Mouse (Mus musculus) telencephalon, adult 2 months (tissue): ENCODE data around the gene Chrna9.

ENCODE experiments used
- DNase-seq: peaks from one replicate; pipeline ENCODE4 v3.0.0-alpha.2; 2011; ENCODE audit warnings: low read depth, low spot score

The Chrna9 gene

GRCm38 (mm10) chr5:65934783-65935182, at the start of gene Chrna9:
Chrna9 (plus strand) TSS chr5:65934921.
- no peak for DNase-seq

- DNase-seq: no peak
Observed at GRCm38 (mm10) chr5:65885699-65886443, 48.9 kb upstream of the Chrna9 start.

GRCm38 (mm10) chr5:65888102-65888501, 46.6 kb upstream of the Chrna9 start:
- DNase-seq: no peak

- no peak for DNase-seq
Observed at GRCm38 (mm10) chr5:65888998-65889397, 45.7 kb upstream of the Chrna9 start.

GRCm38 (mm10) chr5:65891251-65891826, 43.4 kb upstream of the Chrna9 start:
- no peak for DNase-seq

- no peak for DNase-seq
Observed at GRCm38 (mm10) chr5:65895121-65895692, 39.5 kb upstream of the Chrna9 start.

- no peak for DNase-seq
Observed at GRCm38 (mm10) chr5:65895764-65896163, 39.0 kb upstream of the Chrna9 start.

GRCm38 (mm10) chr5:65897731-65898130, 37.0 kb upstream of the Chrna9 start:
- no peak for DNase-seq

GRCm38 (mm10) chr5:65898683-65899082, 36.0 kb upstream of the Chrna9 start:
- DNase-seq: no peak

- no peak for DNase-seq
Observed at GRCm38 (mm10) chr5:65900113-65900512, 34.6 kb upstream of the Chrna9 start.

- DNase-seq: no peak
Observed at GRCm38 (mm10) chr5:65900862-65901265, 33.9 kb upstream of the Chrna9 start.

GRCm38 (mm10) chr5:65901868-65902418, 32.8 kb upstream of the Chrna9 start:
- DNase-seq: no peak

GRCm38 (mm10) chr5:65902811-65903210, 31.9 kb upstream of the Chrna9 start:
- DNase-seq: no peak

GRCm38 (mm10) chr5:65904476-65904875, 30.2 kb upstream of the Chrna9 start:
- no peak for DNase-seq

- no peak for DNase-seq
Observed at GRCm38 (mm10) chr5:65908751-65909150, 26.0 kb upstream of the Chrna9 start.

- peak; percentile 8 for DNase-seq
Observed at GRCm38 (mm10) chr5:65909321-65909720, 25.4 kb upstream of the Chrna9 start.

GRCm38 (mm10) chr5:65910398-65910797, 24.3 kb upstream of the Chrna9 start:
- no peak for DNase-seq

- DNase-seq: no peak
Observed at GRCm38 (mm10) chr5:65911676-65912075, 23.0 kb upstream of the Chrna9 start.

- DNase-seq: no peak
Observed at GRCm38 (mm10) chr5:65912201-65912600, 22.5 kb upstream of the Chrna9 start.

- DNase-seq: no peak
Observed at GRCm38 (mm10) chr5:65913126-65913525, 21.6 kb upstream of the Chrna9 start.

GRCm38 (mm10) chr5:65914342-65914741, 20.4 kb upstream of the Chrna9 start:
- no peak for DNase-seq

- DNase-seq: no peak
Observed at GRCm38 (mm10) chr5:65916930-65917329, 17.8 kb upstream of the Chrna9 start.

- peak; percentile 15 for DNase-seq
Observed at GRCm38 (mm10) chr5:65918601-65919000, 16.1 kb upstream of the Chrna9 start.
